Mouse (Mus musculus) limb, embryonic 12.5 days (tissue): ENCODE results near the gene Tmem104. TPM values are rescaled to one million over a fixed set of nuclear protein-coding genes. Genes with fewer than 3 reads are reported as not detected.

ENCODE experiments used
- ATAC-seq: fragments of 200-750 bp; cut with Nextera tagmentation; 2 replicates; pipeline ENCODE4 v1.8.0; 2017; ENCODE audit warnings: low read depth, moderate TSS enrichment; ENCODE audit not compliant: insufficient number of reproducible peaks, insufficient read depth, low FRiP score, low TSS enrichment
- H3K27ac ChIP-seq: fragments of 300-500 bp; sonication (generic); 2 replicates; pipeline ENCODE4 v1.5.1; 2016; ENCODE audit warnings: mild to moderate bottlenecking, moderate library complexity
- H3K27me3 ChIP-seq: fragments of 300-500 bp; sonication (generic); 2 replicates; pipeline ENCODE4 v1.6.1; 2016; ENCODE audit warnings: mild to moderate bottlenecking, moderate library complexity
- H3K36me3 ChIP-seq: fragments of 300-500 bp; sonication (generic); 2 replicates; pipeline ENCODE4 v1.6.1; 2016; ENCODE audit warnings: mild to moderate bottlenecking, moderate library complexity
- H3K4me1 ChIP-seq: fragments of 300-500 bp; sonication (generic); replicated peaks from 2 replicates; pipeline ENCODE4 v1.6.1; 2016
- H3K4me2 ChIP-seq: fragments of 300-500 bp; sonication (generic); 2 replicates; pipeline ENCODE4 v1.6.1; 2016; ENCODE audit warnings: mild to moderate bottlenecking, moderate library complexity
- H3K4me3 ChIP-seq: fragments of 300-500 bp; sonication (generic); replicated peaks from 2 replicates; pipeline ENCODE4 v1.5.1; 2016; ENCODE audit warnings: mild to moderate bottlenecking
- H3K9ac ChIP-seq: fragments of 300-500 bp; sonication (generic); replicated peaks from 2 replicates; pipeline ENCODE4 v1.6.1; 2016; ENCODE audit warnings: mild to moderate bottlenecking, moderate library complexity
- H3K9me3 ChIP-seq: fragments of 300-500 bp; sonication (generic); 2 replicates; pipeline ENCODE4 v1.6.1; 2016; ENCODE audit warnings: mild to moderate bottlenecking, moderate library complexity
- WGBS: fragments of 180-500 bp; shearing (Covaris S2); methylation state at CpG from one replicate; pipeline ENCODE4 v1.1.7; 2016; 5-methylcytosine and 5-hydroxymethylcytosine counted together
- polyA plus RNA-seq: library from polyadenylated mRNA; unstranded; fragments of >200 nt; fragmentation: Nextera tagmentation; extraction: Ambion mirVana; gene quantifications from 2 replicates; pipeline ENCODE4 v1.2.1, GENCODE M21; 2016

Gene Tmem104
- polyA plus RNA-seq, 1 experiment from 2014 or later, result 5.8 TPM

- Histone ChIP-seq H3K4me3 (no peak overlapping the region), H3K27ac (no peak overlapping the region), H3K4me1 (peaks cover 34% of the 10 kb centered on the region), H3K27me3 (peaks cover 47% of the 10 kb centered on the region), H3K9ac (0 out of 2 replicates have a peak overlapping the region, but pooled peaks have one; percentile 1), H3K36me3 (no peaks in the 10 kb centered on the region), H3K9me3 (no peaks in the 10 kb centered on the region), H3K4me2 (no peak overlapping the region)
- WGBS, result 48% methylated on average over 20 of the region's 20 CpGs
- ATAC-seq, result no peak
Measured at GRCm38 (mm10) chr11:115233526-115234290, 46.4 kb downstream of the Tmem104 start.

GRCm38 (mm10) chr11:115234320-115235044 lies 47.2 kb downstream of the Tmem104 start:
- H3K9ac ChIP-seq, result no peak overlapping the region
- no peaks in the 10 kb centered on the region for H3K9me3 ChIP-seq
- no peak overlapping the region for H3K4me3 ChIP-seq
- peaks cover 34% of the 10 kb centered on the region for H3K4me1 ChIP-seq
- 68% methylated on average over 15 of the region's 15 CpGs for WGBS
- no peaks in the 10 kb centered on the region for H3K36me3 ChIP-seq
- no peak overlapping the region for H3K4me2 ChIP-seq
- ATAC-seq, result no peak
- peaks cover 43% of the 10 kb centered on the region for H3K27me3 ChIP-seq
- no peak overlapping the region for H3K27ac ChIP-seq

GRCm38 (mm10) chr11:115236570-115236969 lies 49.3 kb downstream of the Tmem104 start:
- Histone ChIP-seq H3K36me3 (peaks cover 5% of the 10 kb centered on the region; the same call in 1 of the 2 replicates), H3K4me3 (no peak overlapping the region), H3K27ac (no peak overlapping the region), H3K4me1 (peaks cover 29% of the 10 kb centered on the region), H3K9me3 (no peaks in the 10 kb centered on the region), H3K27me3 (peaks cover 33% of the 10 kb centered on the region), H3K4me2 (no peak overlapping the region), H3K9ac (no peak overlapping the region)
- WGBS, result 16% methylated on average over 5 of the region's 5 CpGs
- ATAC-seq, result no peak

- H3K4me2 ChIP-seq, result no peak overlapping the region
- WGBS, result 83% methylated on average over 11 of the region's 11 CpGs
- H3K9me3 ChIP-seq, result no peaks in the 10 kb centered on the region
- H3K9ac ChIP-seq, result no peak overlapping the region
- peaks cover 28% of the 10 kb centered on the region for H3K36me3 ChIP-seq
- no peak overlapping the region for H3K27ac ChIP-seq
- H3K27me3 ChIP-seq, result peaks cover 30% of the 10 kb centered on the region
- no peak overlapping the region for H3K4me3 ChIP-seq
- H3K4me1 ChIP-seq, result peaks cover 22% of the 10 kb centered on the region
- no peak for ATAC-seq
Measured at GRCm38 (mm10) chr11:115241402-115241801, 54.1 kb downstream of the Tmem104 start.

- Histone ChIP-seq H3K4me3 (no peak overlapping the region), H3K36me3 (peaks cover 28% of the 10 kb centered on the region), H3K4me1 (peaks cover 29% of the 10 kb centered on the region), H3K9ac (no peak overlapping the region), H3K27ac (no peak overlapping the region), H3K4me2 (no peak overlapping the region), H3K9me3 (no peaks in the 10 kb centered on the region), H3K27me3 (peaks cover 44% of the 10 kb centered on the region)
- ATAC-seq, result no peak
- WGBS, result 70% methylated on average over 3 of the region's 3 CpGs
Measured at GRCm38 (mm10) chr11:115242746-115243145, 55.5 kb downstream of the Tmem104 start.

- Histone ChIP-seq H3K9ac (no peak overlapping the region), H3K4me3 (no peak overlapping the region), H3K4me1 (peaks cover 29% of the 10 kb centered on the region), H3K4me2 (no peak overlapping the region), H3K27ac (no peak overlapping the region), H3K27me3 (peaks cover 48% of the 10 kb centered on the region), H3K36me3 (peaks cover 28% of the 10 kb centered on the region), H3K9me3 (no peaks in the 10 kb centered on the region)
- WGBS, result 89% methylated on average over 12 of the region's 12 CpGs
- ATAC-seq, result no peak
Measured at GRCm38 (mm10) chr11:115243783-115244182, 56.5 kb downstream of the Tmem104 start.

GRCm38 (mm10) chr11:115244840-115245239 lies 57.6 kb downstream of the Tmem104 start:
- Histone ChIP-seq H3K9me3 (no peaks in the 10 kb centered on the region), H3K27ac (no peak overlapping the region), H3K4me3 (no peak overlapping the region), H3K36me3 (peaks cover 28% of the 10 kb centered on the region), H3K4me2 (no peak overlapping the region), H3K9ac (no peak overlapping the region), H3K27me3 (peaks cover 59% of the 10 kb centered on the region), H3K4me1 (peaks cover 33% of the 10 kb centered on the region)
- ATAC-seq, result no peak
- 82% methylated on average over 8 of the region's 8 CpGs for WGBS

GRCm38 (mm10) chr11:115246386-115246785 lies 59.1 kb downstream of the Tmem104 start:
- 74% methylated on average over 8 of the region's 8 CpGs for WGBS
- H3K4me2 ChIP-seq, result no peak overlapping the region
- ATAC-seq, result no peak
- no peak overlapping the region for H3K9ac ChIP-seq
- H3K27me3 ChIP-seq, result peaks cover 71% of the 10 kb centered on the region
- H3K36me3 ChIP-seq, result peaks cover 25% of the 10 kb centered on the region
- H3K27ac ChIP-seq, result no peak overlapping the region
- peaks cover 40% of the 10 kb centered on the region for H3K4me1 ChIP-seq
- no peak overlapping the region for H3K4me3 ChIP-seq
- no peaks in the 10 kb centered on the region for H3K9me3 ChIP-seq

GRCm38 (mm10) chr11:115247240-115247639 lies 60.0 kb downstream of the Tmem104 start:
- Histone ChIP-seq H3K27ac (no peak overlapping the region), H3K27me3 (peaks cover 76% of the 10 kb centered on the region), H3K9ac (no peak overlapping the region), H3K36me3 (peaks cover 22% of the 10 kb centered on the region), H3K4me3 (no peak overlapping the region), H3K4me1 (peaks cover 40% of the 10 kb centered on the region), H3K4me2 (no peak overlapping the region), H3K9me3 (no peaks in the 10 kb centered on the region)
- WGBS, result 17% methylated on average over 3 of the region's 3 CpGs
- no peak for ATAC-seq

GRCm38 (mm10) chr11:115247945-115248344 lies 60.7 kb downstream of the Tmem104 start:
- Histone ChIP-seq H3K36me3 (peaks cover 22% of the 10 kb centered on the region), H3K4me1 (peaks cover 40% of the 10 kb centered on the region), H3K9ac (no peak overlapping the region), H3K27me3 (peaks cover 83% of the 10 kb centered on the region), H3K9me3 (no peaks in the 10 kb centered on the region), H3K4me3 (no peak overlapping the region), H3K4me2 (no peak overlapping the region), H3K27ac (no peak overlapping the region)
- WGBS, result 72% methylated on average over 6 of the region's 6 CpGs
- no peak for ATAC-seq

GRCm38 (mm10) chr11:115249721-115250404 lies 62.6 kb downstream of the Tmem104 start:
- Histone ChIP-seq H3K4me2 (peak overlapping the region; percentile 74), H3K27me3 (peaks cover 98% of the 10 kb centered on the region), H3K9ac (peak overlapping the region; percentile 18; the same call in 1 of the 2 replicates), H3K4me1 (peaks cover 36% of the 10 kb centered on the region), H3K36me3 (peaks cover 6% of the 10 kb centered on the region; the same call in 1 of the 2 replicates), H3K9me3 (no peaks in the 10 kb centered on the region), H3K4me3 (peak overlapping the region; percentile 42), H3K27ac (no peak overlapping the region)
- 2% methylated on average over 63 of the region's 63 CpGs for WGBS
- no peak; the same call in 1 of the 2 replicates for ATAC-seq
